Comparison of ENCODE assay signal across 13 mouse cellular contexts in the genomic region with DNA sequence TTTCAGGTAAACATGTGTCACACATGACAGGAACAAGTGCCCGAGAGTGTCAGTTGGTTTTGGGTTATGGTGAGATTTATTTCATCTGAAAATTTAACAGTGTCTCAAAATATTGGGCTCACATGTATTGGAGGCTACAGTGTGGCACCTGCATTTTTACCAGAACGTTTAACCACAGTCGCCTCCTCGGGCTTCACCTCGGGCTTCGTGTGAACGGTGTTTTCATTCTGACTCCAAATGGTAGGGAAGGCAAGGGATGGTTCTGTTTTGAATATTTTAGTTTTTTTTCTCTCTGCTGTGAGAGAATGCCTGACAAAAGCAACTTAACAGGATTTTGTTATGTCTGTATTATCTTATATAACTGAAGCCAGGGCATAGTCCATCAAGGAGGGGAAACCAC. TPM values are rescaled to one million over a fixed set of nuclear protein-coding genes. Genes with fewer than 3 reads are reported as not detected.
DNase-seq lines count a peak whose midpoint lies in the region; TF ChIP-seq lines count a peak whose summit lies in the region.
"Had no signal": no experiment of that assay in that cellular context is flagged by ENCODE, and none has a peak within 500 bp of the region (broad histone marks: within the 10 kb centered on the region; RNA-seq: fewer than 3 reads in every experiment).

No protein-coding gene starts in this region.

- no peaks in the 10 kb centered on the region for H3K9me3 ChIP-seq in CH12.LX (replicated peaks; ENCODE audit: low read length)
- H3K9me3 ChIP-seq: G1E had no signal

- in situ Hi-C loops in CH12.LX (cut with MboI; ENCODE audit: low pct_ligation_motif_present, low pct_unique_long_range_greater_than_20kb, low sequenced_read_pairs): no loop called here

- H3K27ac ChIP-seq in CH12.LX (ENCODE audit: insufficient read depth, low read depth): no peak overlapping the region

- peak; percentile 47; the same call in 1 of the 2 replicates for TF ChIP-seq EP300 in CH12.LX (IDR thresholded peaks at IDR 0.05; ENCODE audit: low read length)

- no peak for TF ChIP-seq CTCF in CH12.LX (conservative IDR thresholded peaks at IDR 0.05 in 1 of 2, IDR thresholded peaks at IDR 0.05 in 1 of 2; ENCODE audit: low read depth in 2 of 2, low read length in 2 of 2)

- no peak for TF ChIP-seq RAD21 in CH12.LX (IDR thresholded peaks at IDR 0.05; ENCODE audit: low read depth, low read length)

- peaks cover 5 to 38% of the 10 kb centered on the region in 2 experiments; a peak in 3 of 4 replicates for H3K4me1 ChIP-seq in CH12.LX (ENCODE audit: control insufficient read depth in 1 of 2, insufficient read depth in 2 of 2)

- H3K4me2 ChIP-seq in CH12.LX (ENCODE audit: insufficient read depth, low read depth, poor library complexity, severe bottlenecking): no peak overlapping the region

- H3K9ac ChIP-seq in CH12.LX (ENCODE audit: insufficient read depth, low read depth): no peak overlapping the region

- H3K36me3 ChIP-seq in CH12.LX (replicated peaks in 1 of 2; ENCODE audit: control insufficient read depth in 1 of 2, insufficient read depth in 1 of 2, low read length in 1 of 2): peaks cover 0 to 6% of the 10 kb centered on the region in 2 experiments

- no peak for TF ChIP-seq POLR2A in CH12.LX (IDR thresholded peaks at IDR 0.05; ENCODE audit: low read depth, low read length)

- DNase-seq in A20 (ENCODE audit: low read depth, low spot score) (peak; percentile 52), CH12.LX (ENCODE audit: extremely low read depth) (peak; percentile 31)
- DNase-seq in cerebellum, adult 9-11 months: no peak
- DNase-seq in thymus, postnatal 25 days: no peak
- DNase-seq: adrenal gland, postnatal 25 days; B cell, adult 2 months; cerebellum, adult 11 months; cerebellum, adult 11-12 months; cerebellum, adult 18-20 months; cerebellum, adult 2 months; cerebellum, adult 8-10 months had no signal

- H3K79me2 ChIP-seq in CH12.LX (replicated peaks; ENCODE audit: control insufficient read depth, extremely low read depth, insufficient read depth, poor library complexity, severe bottlenecking): no peaks in the 10 kb centered on the region

- H3K4me3 ChIP-seq in CH12.LX (replicated peaks in 1 of 3; ENCODE audit: low read depth in 2 of 3, low read length in 2 of 3, poor library complexity in 1 of 3): no peak overlapping the region

- dilution Hi-C loops in CH12.LX (cut with MboI; ENCODE audit: extremely low pct_ligation_motif_present, extremely low pct_unique_long_range_greater_than_20kb, low sequenced_read_pairs): no loop called here

- H3K27me3 ChIP-seq in CH12.LX (replicated peaks): no peaks in the 10 kb centered on the region
- H3K27me3 ChIP-seq: Patski had no signal

TF ChIP-seq in CH12.LX, 34 proteins besides CTCF, POLR2A, EP300 and RAD21:
- 0 out of 2 replicates have a peak, but pooled peaks have one; percentile 50 for TF ChIP-seq IRF4 (IDR thresholded peaks at IDR 0.05; ENCODE audit: low read depth, low read length)
- TF ChIP-seq SIN3A (IDR thresholded peaks at IDR 0.05; ENCODE audit: low read length): no peak
- TF ChIP-seq ZNF384 (IDR thresholded peaks at IDR 0.05; ENCODE audit: low read depth, low read length): peak; percentile 53
- TF ChIP-seq BHLHE40 (IDR thresholded peaks at IDR 0.05; ENCODE audit: low read depth, low read length): peak; percentile 52
- TF ChIP-seq TCF12 (IDR thresholded peaks at IDR 0.05; ENCODE audit: low read depth, low read length): 0 out of 2 replicates have a peak, but pooled peaks have one; percentile 15
TF ChIP-seq in CH12.LX: peak in this region for 4.

RNA-seq across cellular contexts. Expression of a gene that starts 47.7 kb away (rescaled TPM):
- 2.7 and 3.3 TPM in 2 replicates for total RNA-seq in CH12.LX (2012; rRNA removed)
- total RNA-seq in CH12.LX (2014; rRNA removed): 4.1 and 4.6 TPM in 2 replicates
- 4.4 and 5.9 TPM in 2 replicates for polyA plus RNA-seq in CH12.LX (2012; ENCODE audit: insufficient read length, low read depth)

RNA-seq across cellular contexts. Expression of a gene that starts 47.8 kb away (rescaled TPM):
- total RNA-seq in CH12.LX (2012; rRNA removed) (346 and 405 TPM in 2 replicates), CH12.LX (2014; rRNA removed) (499 and 557 TPM in 2 replicates)
- 357 and 399 TPM in 2 replicates for polyA plus RNA-seq in CH12.LX (2012; ENCODE audit: insufficient read length, low read depth)

Comparison
In these comparisons a context has a peak if more than half of its experiments do, and no peak if none do; other contexts are left out.
1. DNase-seq: peak in A20 (single experiment) and CH12.LX (single experiment); none in cerebellum, adult 9-11 months (single experiment) and thymus, postnatal 25 days (single experiment).